Mouse (Mus musculus): ENCODE data around the gene Pdcd7. TPM values are rescaled to one million over a fixed set of nuclear protein-coding genes. Genes with fewer than 3 reads are reported as not detected.

Pdcd7 gene
- total and polyA plus RNA-seq, 2 experiments from 2014 or later: 11.0 to 16.4 TPM

DNA sequence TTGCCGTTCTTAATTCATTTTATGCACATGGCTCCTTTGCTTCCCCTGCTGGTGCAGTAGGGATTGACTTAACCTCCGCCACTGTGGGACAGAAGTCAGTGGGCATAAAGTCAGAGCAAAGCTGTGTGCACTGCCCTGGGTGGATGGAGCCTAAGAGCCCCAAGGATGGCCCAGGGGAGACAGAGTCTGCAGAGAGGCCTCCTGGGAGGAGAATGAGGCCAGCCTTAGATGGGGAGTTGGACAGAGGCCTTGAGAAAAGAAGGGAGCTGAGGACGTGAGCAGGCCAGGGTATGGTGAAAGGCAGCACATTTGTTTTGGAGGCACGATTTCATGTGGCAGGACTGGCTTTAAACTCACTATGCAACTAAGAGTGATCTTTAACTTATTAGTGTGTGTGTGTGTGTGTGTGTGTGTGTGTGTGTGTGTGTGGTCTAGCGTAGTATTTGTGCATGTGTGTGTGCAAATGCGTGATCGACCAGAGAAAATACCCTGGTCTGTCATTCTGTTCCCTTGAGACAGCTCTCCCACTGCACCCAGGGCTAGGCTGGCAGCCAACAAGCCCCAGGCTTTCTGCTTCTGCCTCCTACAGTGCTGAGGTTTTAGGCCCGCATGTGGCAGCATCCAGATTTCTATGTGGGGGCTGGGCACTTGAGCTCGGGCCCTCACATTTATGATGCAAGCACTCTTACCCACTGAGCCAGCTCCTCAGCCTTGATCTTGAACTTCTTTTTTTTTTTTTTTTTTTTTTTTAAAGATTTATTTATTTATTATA lies 29.4 kb downstream of the Pdcd7 start:
- DNase-seq (ENCODE audit: low spot score) (no peak), ATAC-seq (ENCODE audit: low FRiP score) (no peak)
- H3K4me3 ChIP-seq (ENCODE audit: low read depth, low read length): no peak overlapping the region
- no peaks in the 10 kb centered on the region for H3K9me3 ChIP-seq (ENCODE audit: low read length)
- no peak overlapping the region for H3K9ac ChIP-seq (replicated peaks; ENCODE audit: low read length, poor library complexity, severe bottlenecking)
- no peaks in the 10 kb centered on the region for H3K27me3 ChIP-seq (ENCODE audit: insufficient read depth, low read length)
- H3K4me1 ChIP-seq (ENCODE audit: insufficient read depth, low read length): no peaks in the 10 kb centered on the region
- H3K27ac ChIP-seq (ENCODE audit: low read depth, low read length): no peak overlapping the region
- WGBS: 73% methylated on average over 9 of the region's 9 CpGs
- H3K36me3 ChIP-seq (ENCODE audit: insufficient read depth, low read length): peaks cover 33% of the 10 kb centered on the region
- no peak for TF ChIP-seq CTCF (IDR thresholded peaks at IDR 0.05)
- no peak overlapping the region for H3K4me2 ChIP-seq (ENCODE audit: low read depth, low read length, poor library complexity, severe bottlenecking)

DNA sequence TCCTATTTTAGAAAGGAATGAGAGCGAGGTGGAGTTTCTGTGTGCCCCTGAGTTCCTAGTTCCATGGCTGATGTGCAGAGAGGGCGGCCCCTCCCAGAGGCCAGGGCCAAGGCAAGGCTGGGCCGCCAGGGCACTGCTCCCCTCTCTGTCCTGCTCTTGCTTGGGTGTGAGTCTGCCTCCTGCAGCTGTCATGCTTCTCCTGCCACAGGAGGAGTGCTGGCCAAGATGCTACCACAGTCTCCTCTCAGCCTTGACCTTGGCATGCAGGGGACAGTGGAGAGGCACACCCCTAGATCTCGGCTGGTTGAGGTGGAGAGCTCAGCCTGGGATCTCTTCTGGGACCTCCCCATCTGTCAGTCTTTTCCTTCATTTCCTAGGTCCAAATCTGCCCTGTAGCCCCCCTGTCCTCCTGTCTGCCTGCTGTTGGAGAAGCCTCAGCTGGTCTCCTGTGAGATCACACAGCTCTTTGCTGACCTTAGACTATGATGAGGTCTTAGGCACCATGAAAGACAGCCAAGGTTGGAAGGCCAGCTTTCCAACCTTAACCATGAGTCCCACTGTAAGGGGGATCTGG lies 35.2 kb downstream of the Pdcd7 start:
- Histone ChIP-seq H3K4me3 (ENCODE audit: low read depth, low read length) (no peak overlapping the region), H3K27me3 (ENCODE audit: insufficient read depth, low read length) (no peaks in the 10 kb centered on the region), H3K27ac (ENCODE audit: low read depth, low read length) (no peak overlapping the region), H3K4me2 (ENCODE audit: low read depth, low read length, poor library complexity, severe bottlenecking) (no peak overlapping the region), H3K36me3 (ENCODE audit: insufficient read depth, low read length) (peaks cover 12% of the 10 kb centered on the region), H3K9me3 (ENCODE audit: low read length) (no peaks in the 10 kb centered on the region), H3K4me1 (ENCODE audit: insufficient read depth, low read length) (no peaks in the 10 kb centered on the region), H3K9ac (replicated peaks; ENCODE audit: low read length, poor library complexity, severe bottlenecking) (0 out of 2 replicates have a peak overlapping the region, but pooled peaks have one; percentile 3)
- WGBS: 83% methylated on average over 4 of the region's 4 CpGs
- no peak for DNase-seq (ENCODE audit: low spot score)
- no peak for TF ChIP-seq CTCF (IDR thresholded peaks at IDR 0.05)
- no peak for ATAC-seq (ENCODE audit: low FRiP score)

DNA sequence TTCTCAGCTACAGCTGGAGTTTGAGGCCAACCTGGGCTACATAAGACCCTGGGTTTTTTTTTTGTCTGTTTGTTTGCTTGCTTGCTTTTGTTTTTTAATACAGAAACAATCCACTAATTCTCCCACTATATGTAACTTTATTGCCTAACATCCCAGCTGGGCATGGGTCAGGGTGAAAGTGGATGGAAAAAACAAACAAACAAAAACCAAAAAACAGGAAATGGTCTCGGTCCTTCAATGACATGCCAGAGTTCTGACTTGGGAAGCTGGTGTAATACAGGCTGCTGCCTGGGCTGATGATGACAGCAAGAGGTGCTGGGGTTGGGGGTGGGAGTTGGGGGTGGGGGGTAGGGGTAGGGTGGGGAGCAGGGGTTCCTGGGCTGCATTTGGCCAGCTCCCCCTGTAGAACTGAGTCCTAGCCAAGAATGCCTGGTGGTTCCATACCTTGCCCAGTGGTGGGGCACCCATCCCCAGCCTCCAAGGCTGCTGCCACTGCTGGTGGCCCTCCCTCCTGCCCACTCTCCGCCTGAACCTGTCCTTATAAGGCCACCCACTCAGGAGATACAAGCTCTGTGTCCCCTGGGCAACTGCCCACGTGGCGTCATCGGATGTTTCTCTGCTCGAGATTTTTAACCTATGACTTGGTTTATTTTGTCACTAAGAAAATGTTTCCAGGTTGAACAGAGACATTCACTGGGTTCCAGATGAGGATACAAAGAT lies 36.3 kb downstream of the Pdcd7 start:
- no peaks in the 10 kb centered on the region for H3K4me1 ChIP-seq (ENCODE audit: insufficient read depth, low read length)
- no peak overlapping the region for H3K4me3 ChIP-seq (ENCODE audit: low read depth, low read length)
- DNase-seq (ENCODE audit: low spot score): no peak
- no peak overlapping the region for H3K9ac ChIP-seq (replicated peaks; ENCODE audit: low read length, poor library complexity, severe bottlenecking)
- H3K36me3 ChIP-seq (ENCODE audit: insufficient read depth, low read length): peaks cover 10% of the 10 kb centered on the region
- 76% methylated on average over 6 of the region's 6 CpGs for WGBS
- no peak overlapping the region for H3K4me2 ChIP-seq (ENCODE audit: low read depth, low read length, poor library complexity, severe bottlenecking)
- TF ChIP-seq CTCF (IDR thresholded peaks at IDR 0.05): no peak
- 0 out of 2 replicates have a peak, but pooled peaks have one; percentile 20 for ATAC-seq (ENCODE audit: low FRiP score)
- H3K27me3 ChIP-seq (ENCODE audit: insufficient read depth, low read length): no peaks in the 10 kb centered on the region
- H3K9me3 ChIP-seq (ENCODE audit: low read length): no peaks in the 10 kb centered on the region
- no peak overlapping the region for H3K27ac ChIP-seq (ENCODE audit: low read depth, low read length)

DNA sequence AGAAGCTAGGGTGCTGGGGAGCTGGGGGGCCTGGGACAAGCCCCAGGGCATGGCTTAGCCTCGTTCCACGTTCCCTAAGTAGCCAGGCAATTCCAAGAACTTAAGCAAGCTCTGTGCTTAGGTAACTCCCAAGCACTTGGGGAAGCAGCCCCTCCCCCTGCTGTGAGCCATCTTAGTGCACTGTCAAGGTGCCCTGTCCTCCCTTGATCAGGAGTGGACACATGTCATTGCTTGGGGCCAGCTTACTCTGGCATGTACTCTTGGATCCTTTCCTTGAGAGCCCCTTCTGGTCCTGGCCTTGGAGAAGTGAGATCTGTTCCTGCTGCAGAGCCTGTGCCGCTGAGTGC lies 36.8 kb downstream of the Pdcd7 start:
- no peak for ATAC-seq (ENCODE audit: low FRiP score)
- no peak overlapping the region for H3K4me3 ChIP-seq (ENCODE audit: low read depth, low read length)
- TF ChIP-seq CTCF (IDR thresholded peaks at IDR 0.05): no peak
- H3K4me2 ChIP-seq (ENCODE audit: low read depth, low read length, poor library complexity, severe bottlenecking): no peak overlapping the region
- H3K27ac ChIP-seq (ENCODE audit: low read depth, low read length): no peak overlapping the region
- no peak overlapping the region for H3K9ac ChIP-seq (replicated peaks; ENCODE audit: low read length, poor library complexity, severe bottlenecking)
- peaks cover 5% of the 10 kb centered on the region; the same call in 1 of the 2 replicates for H3K36me3 ChIP-seq (ENCODE audit: insufficient read depth, low read length)
- no peaks in the 10 kb centered on the region for H3K4me1 ChIP-seq (ENCODE audit: insufficient read depth, low read length)
- WGBS: 52% methylated on average over 3 of the region's 3 CpGs
- no peaks in the 10 kb centered on the region for H3K9me3 ChIP-seq (ENCODE audit: low read length)
- H3K27me3 ChIP-seq (ENCODE audit: insufficient read depth, low read length): no peaks in the 10 kb centered on the region
- DNase-seq (ENCODE audit: low spot score): no peak

DNA sequence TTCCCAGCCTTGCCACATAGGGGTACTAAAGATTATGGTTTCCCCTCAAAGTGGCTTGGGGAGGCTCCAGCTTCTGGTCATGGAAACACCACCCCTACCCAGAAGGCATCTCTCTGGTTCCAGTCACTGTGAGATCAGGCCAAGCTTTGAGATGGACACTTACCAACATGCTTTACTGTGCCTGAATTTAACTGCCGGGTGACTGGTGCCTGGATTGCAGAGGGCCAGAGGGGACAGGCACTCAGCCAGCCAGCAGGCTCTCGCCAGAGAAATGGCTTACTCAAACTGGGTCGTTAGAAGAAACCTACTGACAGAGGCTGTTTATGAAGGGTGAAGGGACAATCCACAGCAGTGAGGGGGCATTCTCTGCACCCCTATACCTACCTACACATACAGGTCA lies 38.4 kb downstream of the Pdcd7 start:
- DNase-seq (ENCODE audit: low spot score) (no peak), ATAC-seq (ENCODE audit: low FRiP score) (no peak)
- Histone ChIP-seq H3K4me3 (ENCODE audit: low read depth, low read length) (no peak overlapping the region), H3K4me1 (ENCODE audit: insufficient read depth, low read length) (no peaks in the 10 kb centered on the region), H3K4me2 (ENCODE audit: low read depth, low read length, poor library complexity, severe bottlenecking) (no peak overlapping the region), H3K9me3 (ENCODE audit: low read length) (no peaks in the 10 kb centered on the region), H3K27ac (ENCODE audit: low read depth, low read length) (no peak overlapping the region), H3K36me3 (ENCODE audit: insufficient read depth, low read length) (no peaks in the 10 kb centered on the region), H3K27me3 (ENCODE audit: insufficient read depth, low read length) (no peaks in the 10 kb centered on the region), H3K9ac (replicated peaks; ENCODE audit: low read length, poor library complexity, severe bottlenecking) (no peak overlapping the region)
- 66% methylated on average over 3 of the region's 3 CpGs for WGBS
- TF ChIP-seq CTCF (IDR thresholded peaks at IDR 0.05): no peak

Data from midbrain, postnatal 0 days (tissue).